Mouse (Mus musculus) thymus, adult 2 months (tissue): ENCODE data around the gene Ppcdc.

ENCODE experiments used
- CTCF ChIP-seq: fragments of 200-500 bp; IDR thresholded peaks from 2 replicates; pipeline ENCODE4 v1.5.1; 2012; ENCODE audit warnings: mild to moderate bottlenecking, control low read depth, low read length, moderate library complexity, borderline replicate concordance; ENCODE audit not compliant: control insufficient read depth, poor library complexity, insufficient read depth; ENCODE audit errors: extremely low read depth
- POLR2A ChIP-seq: fragments of 200-500 bp; IDR thresholded peaks from 2 replicates; pipeline ENCODE4 v1.6.1; 2012; ENCODE audit warnings: mild to moderate bottlenecking, low read length, control low read depth, moderate library complexity; ENCODE audit not compliant: control insufficient read depth, poor library complexity, insufficient read depth; ENCODE audit errors: extremely low read depth

DNA sequence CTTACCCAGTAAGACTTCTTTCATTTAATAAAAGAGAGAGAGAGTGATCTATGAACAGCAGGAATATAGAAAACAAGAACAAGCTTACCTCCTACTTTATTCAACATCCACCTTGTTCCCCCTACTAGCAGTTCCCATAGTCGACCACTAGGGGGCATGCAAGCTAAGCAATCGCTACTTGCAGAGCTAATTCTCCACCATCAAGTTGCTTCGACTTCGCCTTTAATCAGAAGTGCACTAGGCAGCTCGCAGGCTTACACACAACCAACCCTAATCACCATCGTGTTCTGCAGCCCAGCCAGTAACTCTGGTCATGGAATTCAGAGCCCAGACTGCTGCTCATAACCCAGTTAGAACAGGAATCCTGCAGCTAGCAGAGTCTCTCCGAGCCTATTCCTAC is 45.9 kb upstream of the Ppcdc start:
- TF ChIP-seq CTCF (no peak), POLR2A (no peak)
